Mouse (Mus musculus) right cerebral cortex, postnatal 4 days (tissue): Measurements from ENCODE around the gene Fpgs.

ENCODE experiments used
- DNase-seq: peaks from one replicate; pipeline ENCODE4 v3.0.0-alpha.2; 2022

Fpgs gene

GRCm38 (mm10) chr2:32704021-32704421, at the start of gene Fpgs:
Gene Fpgs (minus strand): TSS chr2:32704145.
- DNase-seq: no peak

- no peak for DNase-seq
These were observed 48.2 kb upstream of the Fpgs start for GRCm38 (mm10) chr2:32752181-32752580.

DNA sequence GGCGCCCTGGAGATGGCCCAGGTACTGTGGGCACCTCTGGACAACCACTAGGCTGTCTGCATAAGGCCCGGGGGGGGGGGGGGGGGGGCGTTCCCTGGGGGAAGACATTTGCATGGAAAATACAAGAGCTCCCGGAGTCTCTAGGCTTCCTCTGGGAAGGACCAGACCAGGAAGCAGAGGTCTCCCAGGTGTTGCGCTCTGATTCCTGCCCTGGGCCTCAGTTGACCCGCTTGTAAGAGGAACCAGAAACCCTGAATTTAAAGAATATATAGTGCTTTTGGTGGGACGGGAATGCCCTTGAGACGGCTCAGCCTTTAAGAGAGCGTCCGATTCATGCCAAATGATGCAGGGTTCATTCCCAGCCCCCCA, 47.7 kb upstream of the Fpgs start:
- no peak for DNase-seq

DNA sequence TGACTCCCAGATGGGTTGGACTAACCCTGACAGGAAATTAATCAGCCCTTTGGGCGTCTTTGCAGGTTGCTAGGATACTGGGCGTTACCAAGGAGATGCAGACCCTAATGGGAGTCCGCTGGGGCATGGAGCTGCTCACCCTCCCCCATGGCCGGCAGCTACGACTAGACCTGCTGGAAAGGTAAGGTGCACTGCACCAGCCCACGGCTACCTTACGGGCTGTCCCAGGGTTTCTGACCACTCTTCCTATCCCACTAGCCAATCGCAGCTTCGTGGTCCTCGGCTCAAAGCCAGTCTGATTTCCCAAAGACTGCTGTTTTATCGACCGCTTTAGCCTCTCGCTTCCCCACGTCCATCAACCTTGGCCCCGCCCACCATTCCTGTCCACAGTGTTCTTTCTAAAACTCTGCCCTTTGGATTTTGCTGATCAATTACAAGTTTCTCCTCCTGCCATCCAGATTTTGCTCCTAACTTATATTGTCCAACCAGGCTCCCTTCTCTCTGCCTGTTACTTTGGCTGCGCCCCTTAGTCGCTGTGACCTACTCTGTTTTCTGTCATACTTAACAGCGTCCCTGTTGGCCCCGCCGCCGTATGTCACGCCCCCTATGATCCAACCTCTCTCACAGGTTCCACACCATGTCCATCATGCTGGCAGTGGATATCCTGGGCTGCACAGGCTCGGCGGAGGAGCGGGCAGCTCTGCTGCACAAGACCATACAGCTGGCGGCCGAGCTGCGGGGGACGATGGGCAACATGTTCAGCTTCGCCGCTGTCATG, 47.1 kb upstream of the Fpgs start:
- DNase-seq: no peak

DNA sequence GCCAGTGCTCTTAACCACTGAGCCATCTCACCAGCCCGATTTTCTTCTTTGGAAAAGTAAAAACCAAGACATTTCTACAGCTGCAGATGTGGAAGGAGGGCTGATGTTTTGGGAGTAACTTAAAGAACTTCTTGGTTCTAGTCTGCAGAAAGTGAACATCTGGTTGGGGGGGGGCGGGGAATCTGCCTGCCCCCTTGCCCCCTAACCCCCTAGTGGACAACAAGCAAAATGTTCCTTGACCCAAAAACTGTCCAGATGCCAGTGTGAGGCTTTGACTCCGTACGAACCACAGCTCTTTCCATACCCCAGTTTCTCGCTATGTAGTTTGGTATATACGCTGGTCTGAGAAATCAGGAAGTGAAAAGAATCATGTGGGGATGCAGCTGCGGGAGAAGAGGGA, 46.3 kb upstream of the Fpgs start:
- no peak for DNase-seq

DNA sequence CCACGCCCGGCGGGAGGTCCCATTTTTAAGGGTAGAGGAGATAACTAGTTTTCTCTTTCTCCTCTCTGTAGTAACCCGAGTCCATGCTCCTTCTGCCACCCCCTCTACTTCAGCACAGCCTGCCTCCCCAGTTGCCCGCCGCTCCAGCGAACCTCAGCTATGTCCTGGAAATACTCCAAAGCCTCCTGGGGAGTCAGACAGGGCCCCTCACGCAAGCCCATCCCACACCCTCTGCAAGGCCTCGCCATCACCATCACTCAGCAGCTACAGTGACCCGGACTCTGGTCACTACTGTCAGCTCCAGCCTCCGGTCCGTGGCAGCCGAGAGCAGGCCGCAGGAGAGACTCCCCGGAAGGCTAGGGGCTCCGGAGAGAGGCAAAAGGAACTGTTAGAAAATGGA, 45.1 kb upstream of the Fpgs start:
- no peak for DNase-seq

- DNase-seq: no peak
These were observed 40.5 kb upstream of the Fpgs start for GRCm38 (mm10) chr2:32744272-32744982.

GRCm38 (mm10) chr2:32742173-32742531, 38.2 kb upstream of the Fpgs start:
- peak; percentile 82 for DNase-seq

DNA sequence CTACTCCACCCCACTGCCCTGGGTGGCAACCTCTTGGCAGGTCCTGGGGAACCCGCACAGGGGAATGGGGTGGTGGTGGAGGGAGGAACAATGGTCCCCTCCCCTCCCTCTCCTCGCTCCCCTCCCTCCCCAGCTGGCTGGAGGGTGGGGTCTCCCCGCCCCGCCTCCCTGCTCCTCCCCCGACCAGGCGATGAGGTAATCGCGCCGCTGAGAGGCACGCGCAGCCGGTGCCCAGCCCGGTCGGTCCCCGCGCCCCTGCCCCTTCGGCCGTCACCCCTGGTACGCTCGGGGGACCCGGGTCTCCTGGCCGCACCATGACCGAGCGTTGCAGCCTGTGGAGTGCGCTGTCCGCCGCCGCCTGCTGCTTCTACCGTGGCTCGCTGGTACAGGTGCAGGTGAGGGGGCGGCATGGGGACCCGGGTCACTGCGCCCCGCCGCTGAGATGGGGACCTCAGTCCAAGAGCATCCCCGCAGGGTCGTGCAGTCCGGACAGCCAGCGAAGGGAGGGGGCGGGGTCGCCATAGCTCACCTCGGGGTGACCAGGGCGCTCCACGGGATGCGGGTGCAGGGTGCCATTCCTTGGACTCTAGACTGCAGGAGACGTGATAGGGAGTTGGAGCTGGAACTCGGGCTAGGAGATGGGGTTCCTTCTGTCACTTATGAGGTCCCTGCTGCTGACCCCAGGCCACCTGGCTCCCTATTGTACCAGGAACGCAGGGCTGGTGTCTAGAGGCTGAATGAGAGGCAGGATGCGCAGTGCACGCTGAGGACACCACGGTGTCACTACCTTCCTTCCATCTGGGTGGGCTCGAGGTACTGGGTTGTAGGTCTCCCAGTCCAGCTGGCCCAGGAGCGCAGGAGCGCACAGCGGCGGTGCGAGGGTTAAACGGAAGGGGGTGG, 37.6 kb upstream of the Fpgs start:
- peak; percentile 73 for DNase-seq

DNA sequence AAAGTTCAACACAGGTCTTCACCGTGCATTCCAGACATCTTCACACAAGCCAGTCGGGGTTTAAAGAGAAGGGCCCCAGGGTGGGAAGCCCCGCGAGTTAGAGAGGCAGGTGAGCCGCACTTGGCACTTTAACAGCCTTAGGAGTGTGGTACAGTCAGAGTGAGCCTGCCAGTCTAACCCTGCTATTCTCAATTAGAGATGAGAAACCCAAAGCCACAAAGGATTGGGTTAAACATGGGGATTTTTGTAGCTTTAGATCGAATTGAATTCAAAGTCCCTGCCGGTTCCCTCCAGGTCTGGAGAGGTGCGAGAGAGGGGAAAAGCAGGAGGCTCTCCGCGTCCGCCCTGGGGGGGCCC, 36.9 kb upstream of the Fpgs start, which contains the start of gene 6330409D20Rik:
TSS of gene 6330409D20Rik (minus strand) at position 101 of the 357 bp plus-strand sequence.
- DNase-seq: no peak

GRCm38 (mm10) chr2:32739311-32739710, 35.4 kb upstream of the Fpgs start:
- DNase-seq: no peak

DNA sequence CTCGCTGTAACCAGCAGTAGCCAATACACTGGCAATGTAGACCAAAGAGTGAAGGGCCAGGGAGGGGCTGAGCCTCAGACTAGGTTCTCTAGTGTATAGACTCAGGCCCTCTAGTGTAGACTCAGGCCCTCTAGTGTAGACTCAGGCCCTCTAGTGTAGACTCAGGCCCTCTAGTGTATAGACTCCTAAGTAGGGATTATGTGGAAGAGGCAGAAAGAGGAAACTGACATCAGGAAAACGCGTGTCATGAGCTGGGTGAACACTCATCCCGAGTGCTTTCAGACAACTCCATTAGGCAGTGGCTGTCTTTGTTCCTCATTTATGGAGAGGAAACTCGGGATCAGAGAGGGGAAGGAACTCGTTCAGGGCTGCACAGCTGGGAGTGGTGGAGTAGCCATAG, 33.1 kb upstream of the Fpgs start:
- no peak for DNase-seq

DNA sequence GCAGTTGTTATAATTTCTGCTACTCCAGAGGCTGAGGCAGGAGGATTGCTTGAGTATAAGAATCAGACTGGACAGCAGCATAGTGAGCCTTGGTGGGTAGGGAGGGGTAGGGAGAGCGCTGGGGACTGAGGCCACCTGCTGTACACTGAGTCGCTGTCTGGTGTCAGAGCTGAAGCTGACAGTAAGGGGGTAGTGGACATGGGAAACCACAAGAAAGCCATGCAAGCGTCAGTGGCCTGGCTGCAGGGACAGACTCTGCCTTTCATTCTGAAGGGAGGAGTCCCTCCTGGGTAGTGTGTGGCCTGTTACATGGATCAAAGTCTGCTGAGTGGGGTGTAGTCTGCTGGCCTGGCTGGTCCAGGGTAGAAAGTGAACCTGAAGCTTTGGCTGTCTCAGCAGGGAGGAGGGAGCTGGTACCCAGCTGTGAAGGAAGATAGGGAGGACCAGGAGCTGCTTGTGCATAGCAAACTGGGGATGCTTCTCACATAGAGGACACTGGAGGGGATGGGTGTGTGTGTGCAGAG, 32.4 kb upstream of the Fpgs start:
- DNase-seq: no peak

DNA sequence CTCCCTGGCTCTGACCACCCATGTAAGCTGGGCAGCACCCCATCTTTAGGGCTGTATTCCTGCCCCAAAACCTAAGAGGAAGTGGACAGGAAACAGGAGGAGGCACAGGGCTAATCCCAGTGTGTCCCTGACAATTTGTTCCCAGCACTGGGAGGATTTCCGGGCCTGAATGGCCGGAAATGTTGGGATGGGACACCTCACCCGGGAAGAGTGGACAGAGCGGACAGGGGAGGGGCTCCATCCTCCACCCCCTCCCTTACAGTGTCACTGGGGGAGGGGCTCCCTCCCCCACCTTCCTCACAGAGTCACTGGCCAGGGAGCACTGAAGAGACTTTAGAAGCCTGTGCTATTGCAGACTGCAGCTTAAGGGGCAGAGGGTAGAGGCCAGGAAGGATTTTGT, 31.0 kb upstream of the Fpgs start:
- no peak for DNase-seq

GRCm38 (mm10) chr2:32734480-32734879, 30.5 kb upstream of the Fpgs start:
- no peak for DNase-seq

DNA sequence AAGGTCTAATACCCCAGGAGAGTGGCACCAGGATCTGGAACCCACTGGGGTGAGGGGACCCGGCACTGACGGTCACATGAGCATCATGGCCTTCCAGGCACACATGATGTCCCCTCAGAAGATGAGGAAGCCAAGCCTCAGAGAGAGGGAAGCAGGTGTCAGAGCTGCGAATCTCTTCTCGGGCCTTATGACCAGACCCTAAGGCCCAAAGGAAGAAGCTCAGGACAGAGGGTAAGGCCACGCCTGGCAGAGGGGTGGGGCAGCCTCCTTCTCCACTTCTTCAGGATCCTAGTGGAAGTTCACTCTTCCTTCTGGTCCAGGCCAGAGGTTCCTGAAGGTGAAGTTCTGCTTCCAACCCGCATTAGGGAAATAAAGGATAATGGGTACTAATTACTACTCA, 28.8 kb upstream of the Fpgs start:
- no peak for DNase-seq

GRCm38 (mm10) chr2:32731911-32732310, 28.0 kb upstream of the Fpgs start:
- DNase-seq: no peak

DNA sequence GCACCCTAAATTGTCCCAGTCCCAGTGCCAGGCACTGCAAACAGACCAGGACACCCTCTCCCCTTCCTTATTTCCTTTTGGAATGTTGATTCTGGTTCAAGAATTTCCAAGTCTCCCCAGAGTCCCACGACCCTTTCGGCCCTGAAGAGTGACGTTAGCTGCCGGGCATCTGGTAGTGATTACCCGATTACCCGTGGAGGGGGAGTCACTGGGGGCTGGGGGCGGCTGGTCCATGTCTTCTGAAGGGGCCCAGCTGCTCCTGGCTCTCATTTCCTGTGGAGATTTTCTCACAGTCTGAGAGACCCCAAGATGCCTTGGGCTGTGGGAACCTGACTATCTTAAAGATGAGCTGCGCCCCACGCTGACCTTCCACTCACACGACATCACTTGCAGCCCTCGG, 26.9 kb upstream of the Fpgs start:
- DNase-seq: no peak

GRCm38 (mm10) chr2:32729547-32729946, 25.6 kb upstream of the Fpgs start:
- DNase-seq: no peak

GRCm38 (mm10) chr2:32728463-32728862, 24.5 kb upstream of the Fpgs start:
- DNase-seq: no peak

GRCm38 (mm10) chr2:32727435-32727834, 23.5 kb upstream of the Fpgs start:
- peak; percentile 63 for DNase-seq

DNA sequence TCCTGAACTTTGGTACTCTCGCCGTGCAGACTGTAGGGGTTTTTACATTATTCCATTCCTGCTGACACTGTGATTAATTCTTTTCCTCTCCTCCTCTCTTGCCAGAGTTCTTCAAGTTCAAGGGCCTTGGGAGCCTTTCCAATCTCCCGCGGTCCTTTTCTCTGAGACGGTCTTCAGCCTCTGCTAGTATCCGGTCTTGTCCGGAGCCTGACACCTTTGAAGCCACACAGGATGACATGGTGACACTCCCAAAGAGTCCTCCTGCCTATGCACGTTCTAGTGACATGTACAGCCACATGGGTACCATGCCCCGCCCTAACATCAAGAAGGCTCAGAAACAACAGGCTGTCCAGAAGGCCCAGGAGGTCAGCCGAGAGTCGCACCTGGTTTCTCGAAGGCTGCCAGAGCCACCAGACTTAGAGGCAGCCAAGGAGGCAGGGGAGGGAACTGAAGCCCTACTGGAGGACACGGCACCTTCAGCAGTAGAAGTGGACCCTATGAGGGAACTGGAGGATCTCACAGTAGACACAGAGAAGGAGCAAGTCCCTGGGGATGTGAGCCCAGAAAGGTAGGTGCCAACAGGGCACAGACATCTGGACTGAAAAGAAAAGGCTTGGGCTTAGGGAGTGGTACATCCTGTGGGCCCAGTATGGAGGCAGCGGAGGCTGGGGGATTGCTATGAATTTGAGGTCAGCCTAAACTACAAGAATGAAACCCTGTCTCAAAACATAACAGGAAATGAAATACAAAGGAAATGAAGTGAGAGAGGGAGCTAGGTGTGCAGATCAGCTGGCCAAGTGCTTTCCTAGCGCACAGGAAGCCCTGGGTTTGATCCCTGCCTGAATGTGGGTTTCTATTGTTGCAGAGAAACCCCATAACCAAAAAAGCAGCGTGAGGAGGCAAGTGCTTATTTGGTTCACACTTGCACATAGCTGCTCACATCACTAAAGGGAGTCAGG, 21.2 kb upstream of the Fpgs start:
- DNase-seq: no peak
